Mouse (Mus musculus) right cerebral cortex, postnatal 36 days (tissue): ENCODE results near the gene Gstt4.
"Not testable (repeated sequence)": the region's sequence is repeated elsewhere in the genome, so short reads cannot be mapped to it uniquely, and the experiment has no call there.

Experiments
- DNase-seq, 2 experiments: peaks; one replicate each; pipeline ENCODE4 v3.0.0; 2022; ENCODE audit warnings: low spot score in 2 of 2, mixed read lengths in 1 of 2

The Gstt4 gene

DNA sequence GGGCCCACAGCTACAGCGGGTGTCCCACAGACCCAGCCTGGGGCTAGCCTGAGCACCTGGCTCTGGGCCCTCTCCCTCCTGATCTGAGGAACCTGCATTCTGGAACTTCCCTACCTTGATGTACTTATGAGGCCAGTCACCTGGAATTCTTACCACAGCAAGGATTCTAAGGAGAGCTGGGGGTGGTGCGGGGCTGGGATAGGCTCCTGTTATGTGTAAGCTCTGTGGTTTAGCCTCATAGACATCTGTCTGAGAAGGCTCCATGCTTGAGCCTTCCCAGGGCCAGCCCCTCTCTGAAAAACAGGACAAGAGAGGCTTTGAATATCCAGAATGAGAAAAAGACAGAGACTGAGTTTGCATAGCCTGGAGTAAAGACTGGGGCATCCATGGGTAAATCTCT is at the start of gene Gstt4:
Gene Gstt4, minus strand, starts transcription at position 101 of the 400 bp plus-strand sequence.
- no peak for DNase-seq

DNA sequence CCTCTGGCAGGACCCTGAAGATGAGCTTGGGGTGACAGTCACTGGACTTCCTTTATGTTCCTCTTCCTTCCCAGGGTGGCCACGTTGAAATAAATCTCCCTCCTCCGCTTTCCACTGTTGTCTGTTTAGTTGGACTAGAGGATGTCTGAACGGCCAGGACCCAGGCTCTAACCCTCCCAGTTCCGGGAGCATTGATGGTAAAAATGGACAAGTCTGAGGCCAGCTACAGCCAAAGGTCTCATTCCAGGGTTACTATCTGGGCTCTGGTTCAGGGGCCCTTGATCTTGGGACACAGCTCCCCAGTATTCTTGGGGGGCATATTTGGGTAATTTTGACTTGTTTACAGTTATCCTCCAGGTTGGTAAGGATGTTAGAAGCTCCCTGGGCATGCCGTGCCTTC is 39.2 kb upstream of the Gstt4 start:
- no peak for DNase-seq

DNA sequence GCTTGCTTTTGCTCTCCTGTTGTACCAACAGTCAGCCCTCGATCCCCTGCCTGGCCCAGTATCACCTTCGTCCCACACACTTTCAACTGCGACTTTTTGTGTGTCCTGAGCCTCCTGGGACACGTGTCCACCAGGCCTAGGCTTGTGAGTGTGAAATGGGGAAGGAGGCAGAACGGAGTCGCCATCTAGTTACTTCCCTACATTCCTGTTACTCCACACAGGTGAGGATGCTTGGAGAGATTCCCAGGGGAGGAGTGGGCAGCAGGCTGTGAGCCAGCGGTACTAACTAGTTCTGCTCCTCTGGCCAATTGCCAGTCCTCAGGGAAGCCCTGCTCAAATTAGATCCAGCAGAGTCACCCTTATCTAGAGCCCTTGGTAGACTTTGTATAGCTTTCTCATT is 38.4 kb upstream of the Gstt4 start:
- no peak for DNase-seq

DNA sequence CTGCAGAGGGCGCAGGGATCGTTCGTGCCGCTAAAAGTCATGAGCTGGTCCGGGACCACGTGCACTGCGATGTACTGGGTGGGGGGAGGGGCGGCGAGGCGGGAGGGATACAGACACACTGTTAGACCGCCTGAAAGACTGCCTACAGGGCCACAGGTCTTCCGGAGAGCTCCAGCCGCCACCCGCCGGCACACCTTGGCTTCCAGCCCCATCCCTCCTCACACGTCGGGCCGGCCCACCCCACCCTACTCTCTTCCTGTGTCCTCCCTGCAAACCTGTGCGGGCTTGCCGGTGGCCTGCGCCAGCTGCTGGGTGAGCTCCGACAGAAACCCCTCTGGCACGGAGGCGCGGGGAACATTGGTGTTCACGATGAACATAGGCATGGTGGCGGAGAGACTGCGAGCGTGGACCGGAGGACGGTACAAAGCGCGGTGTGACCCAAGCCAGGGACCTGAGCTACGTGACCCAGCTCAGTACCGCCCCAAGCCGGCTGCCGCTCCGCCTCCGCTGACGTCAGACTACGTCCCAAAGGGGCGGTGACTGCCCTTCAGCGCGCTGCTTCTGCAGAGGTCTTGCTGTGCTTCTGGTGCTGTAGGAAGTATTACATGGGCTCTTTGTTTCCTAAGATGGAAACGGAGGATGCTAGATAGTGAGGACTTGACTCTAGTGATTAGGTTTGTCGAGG is 37.6 kb upstream of the Gstt4 start, which contains the start of gene Mif:
Gene Mif, minus strand, starts transcription at position 455 of the 685 bp plus-strand sequence.
- DNase-seq = peak; percentile 73 to 80

DNA sequence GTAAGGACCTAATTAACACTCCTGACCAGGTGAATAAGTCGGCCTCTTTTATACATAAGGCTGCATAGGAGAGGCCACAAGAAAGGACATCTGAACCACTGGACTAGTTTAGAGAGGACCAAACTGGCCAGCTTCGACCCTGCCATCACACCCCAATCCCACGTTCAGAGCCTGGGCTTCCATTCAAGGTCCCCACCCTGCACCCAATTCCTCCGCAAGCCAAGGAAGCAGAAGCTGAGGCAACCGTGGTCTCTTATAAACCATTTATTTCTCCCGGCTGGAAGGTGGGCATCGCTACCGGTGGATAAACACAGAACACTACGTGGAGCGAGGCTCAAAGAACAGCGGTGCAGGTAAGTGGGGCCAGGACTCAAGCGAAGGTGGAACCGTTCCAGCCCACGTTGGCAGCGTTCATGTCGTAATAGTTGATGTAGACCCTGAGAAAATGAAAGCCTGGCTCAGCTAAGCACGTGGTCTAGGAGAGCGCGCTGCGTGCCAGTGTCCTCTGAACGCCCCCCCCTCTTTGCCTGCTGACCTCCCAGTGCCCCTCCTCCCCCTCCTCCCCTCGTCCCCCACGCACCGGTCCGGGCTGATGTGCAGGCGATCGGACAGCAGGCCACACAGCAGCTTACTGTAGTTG is 36.9 kb upstream of the Gstt4 start:
- peak in 1 of 2 experiments; percentile 41 for DNase-seq

DNA sequence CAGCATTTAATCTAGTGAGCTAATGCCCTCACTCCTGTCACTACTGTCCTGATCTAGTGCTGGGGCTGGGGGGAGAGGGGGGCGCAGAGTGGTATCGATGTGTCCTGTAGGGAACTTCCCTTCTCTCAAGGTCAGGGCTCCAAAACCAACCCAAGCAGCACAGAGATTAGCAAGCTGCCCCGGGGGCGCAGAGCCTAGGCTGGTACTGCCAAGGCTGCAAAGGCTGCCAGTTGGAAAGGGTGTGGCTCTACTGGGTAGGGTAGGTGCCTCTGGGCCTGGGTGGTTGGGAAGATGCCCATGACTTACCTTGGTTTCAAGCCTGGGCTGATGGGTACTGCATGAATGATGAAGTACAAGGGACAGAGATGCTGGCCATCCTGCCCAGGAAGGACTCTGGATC is 35.3 kb upstream of the Gstt4 start:
- DNase-seq = no peak

DNA sequence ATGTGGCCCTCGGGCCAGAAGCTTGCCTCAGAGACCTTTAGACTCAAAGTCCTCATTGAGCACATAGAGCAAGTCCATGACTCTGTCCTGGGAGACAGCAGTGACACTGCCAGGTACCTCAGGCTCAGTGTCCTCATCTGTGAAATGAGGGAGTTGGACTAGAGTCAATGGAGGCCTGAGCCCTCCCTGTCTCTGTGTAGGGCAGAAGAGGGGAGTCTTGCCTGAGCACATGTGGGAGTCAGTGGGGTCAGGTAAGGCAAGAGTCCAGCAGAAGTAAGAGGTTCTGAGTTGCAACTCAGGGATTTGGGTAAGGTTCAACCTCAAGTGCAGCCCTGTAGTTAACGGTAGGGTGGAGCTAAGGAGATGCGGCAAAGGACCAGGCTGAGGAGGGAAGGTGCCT is 34.6 kb upstream of the Gstt4 start:
- no peak for DNase-seq

DNA sequence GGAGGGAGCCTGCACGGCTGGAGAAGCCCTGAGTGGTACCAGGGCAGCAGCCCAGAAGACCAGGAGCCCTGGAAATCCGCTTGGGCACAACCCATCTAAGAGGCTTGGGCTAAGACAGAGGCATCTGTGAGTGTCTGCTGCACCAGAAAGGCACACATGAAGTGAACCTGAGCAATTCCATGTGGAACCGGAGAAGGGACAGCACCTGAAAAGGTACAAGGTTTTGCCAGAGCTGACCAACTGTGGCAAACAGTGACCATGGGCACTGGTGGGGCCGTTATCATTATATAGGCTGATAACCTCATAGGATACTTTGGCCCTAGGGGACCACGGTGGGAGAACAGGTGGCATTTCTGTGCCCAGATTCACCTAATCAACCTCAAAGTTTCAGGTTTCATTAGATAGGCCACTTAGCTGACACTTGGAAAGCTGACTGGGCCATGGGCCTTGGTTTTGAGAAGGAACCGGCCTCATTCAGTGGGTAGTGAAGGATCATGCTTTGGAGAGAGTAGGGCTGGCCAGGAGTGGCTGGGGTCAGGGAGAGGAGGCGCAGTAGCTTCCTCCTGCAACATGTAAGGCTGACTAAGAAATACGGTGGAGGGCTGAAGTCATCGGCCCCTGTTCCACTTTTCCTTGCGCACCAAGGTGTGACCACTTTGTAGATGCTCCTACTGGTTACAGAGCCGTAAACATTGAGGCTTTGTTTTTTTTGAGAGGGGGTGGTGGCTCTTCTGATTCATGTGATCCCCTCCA is 34.0 kb upstream of the Gstt4 start:
- no peak for DNase-seq

DNA sequence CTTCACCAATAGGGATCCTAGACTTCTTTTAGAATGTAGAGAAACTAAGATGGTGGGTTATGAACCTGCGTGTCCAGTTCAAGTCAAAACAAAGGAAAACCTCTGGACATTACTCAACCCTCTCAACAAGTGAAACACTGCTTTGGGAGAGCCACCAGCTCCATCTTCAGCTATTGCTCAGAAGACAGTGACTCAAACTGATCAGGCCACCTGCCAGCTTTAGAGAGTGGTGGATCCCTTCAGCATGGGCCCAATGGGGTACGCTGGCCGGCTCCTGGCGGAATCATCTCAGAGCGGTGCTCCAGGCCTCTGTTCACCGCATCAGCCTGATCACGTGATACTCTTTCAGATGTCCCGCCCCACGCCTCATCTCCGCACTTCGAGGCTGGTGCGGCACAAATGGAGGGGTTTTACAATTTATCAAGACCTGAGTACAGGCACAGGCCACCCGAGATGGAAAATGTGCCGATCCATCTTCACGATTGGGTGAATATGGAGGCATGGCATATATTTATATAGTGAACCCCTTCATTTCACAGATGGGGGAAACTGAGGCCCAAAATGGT is 33.2 kb upstream of the Gstt4 start:
- no peak for DNase-seq

DNA sequence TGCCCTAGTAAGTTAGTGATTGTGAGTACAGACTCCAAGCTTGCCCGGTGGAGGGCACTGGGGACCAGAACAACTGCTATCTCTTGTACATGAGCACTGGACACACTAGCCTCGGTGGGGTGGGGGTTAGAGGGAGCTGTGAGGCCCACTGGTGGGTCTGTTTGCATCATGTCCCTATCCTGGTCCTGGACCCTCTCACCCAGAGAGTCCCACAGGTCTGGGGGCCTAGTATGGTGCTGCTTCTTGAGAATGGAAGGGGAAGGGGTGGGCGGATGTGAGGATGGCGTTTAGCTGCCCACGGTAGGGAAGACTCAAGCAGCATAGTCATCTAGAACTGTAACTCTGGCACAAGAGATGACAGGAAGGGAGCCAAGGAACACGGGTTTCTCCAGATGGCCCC is 32.4 kb upstream of the Gstt4 start:
- DNase-seq = no peak

DNA sequence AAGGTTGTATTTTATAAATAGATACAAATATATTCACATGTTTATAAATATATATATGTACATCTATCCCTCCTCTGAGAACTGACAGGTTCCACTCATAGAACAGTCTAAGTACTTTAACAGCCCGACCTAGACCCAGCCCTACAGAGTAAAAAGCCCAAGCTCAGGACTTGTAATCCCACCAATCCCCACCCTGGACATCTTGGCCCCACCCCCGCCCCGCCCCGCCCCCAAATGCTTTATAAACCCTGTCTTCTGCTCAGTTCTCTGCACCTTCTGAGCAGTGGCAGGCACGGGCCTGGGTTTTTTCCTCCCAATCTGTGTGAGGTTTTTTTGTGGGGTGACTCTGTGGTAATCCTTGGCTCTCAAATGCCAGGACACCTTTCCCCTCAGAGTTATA is 31.8 kb upstream of the Gstt4 start:
- DNase-seq = no peak

DNA sequence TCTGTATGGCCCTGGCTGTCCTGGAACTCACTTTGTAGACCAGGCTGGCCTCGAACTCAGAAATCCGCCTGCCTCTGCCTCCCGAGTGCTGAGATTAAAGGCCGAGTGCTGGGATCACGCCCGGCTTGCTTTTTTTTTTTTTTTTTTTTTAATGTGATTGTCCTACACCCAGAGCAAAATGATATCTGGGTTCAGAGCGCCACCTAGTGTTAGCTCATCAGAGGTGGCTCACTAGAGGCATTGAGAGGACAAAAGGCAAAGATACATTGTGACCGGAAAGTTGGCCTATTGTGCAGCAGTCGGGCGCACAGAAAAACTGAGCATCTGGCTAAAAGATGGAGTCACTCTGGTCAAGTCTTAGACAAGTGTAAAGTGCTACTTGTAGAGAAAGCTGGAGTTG is 31.1 kb upstream of the Gstt4 start:
- DNase-seq = peak; percentile 67 to 72

DNA sequence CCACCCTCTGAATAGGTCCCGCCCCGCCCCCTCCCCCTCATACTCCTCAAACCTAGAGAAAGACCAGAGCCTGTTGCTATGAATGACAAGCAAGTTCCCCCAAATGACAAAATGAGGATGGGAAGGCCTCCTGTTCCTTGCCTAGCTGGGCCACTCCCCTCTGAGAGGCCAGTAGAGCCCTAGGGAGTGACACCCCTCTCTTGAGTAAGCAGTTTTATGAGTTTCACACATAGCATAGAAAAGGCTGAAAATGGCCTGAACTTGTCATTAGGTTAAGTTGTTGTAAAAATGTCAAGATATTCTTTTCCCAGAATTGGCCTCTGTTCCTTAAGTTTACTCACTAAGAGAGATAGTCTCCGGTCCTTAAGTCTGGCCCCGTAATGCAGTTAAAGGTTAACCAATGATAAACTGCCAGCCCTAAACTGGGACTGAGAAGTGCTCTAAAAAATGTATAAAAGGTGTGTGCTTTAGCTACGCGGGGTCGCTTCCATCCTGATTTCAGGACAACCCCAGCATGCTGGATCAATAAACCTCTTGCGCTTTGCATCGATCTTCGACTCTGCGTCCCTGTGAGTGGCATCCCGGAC is 30.3 kb upstream of the Gstt4 start:
- DNase-seq = no peak

DNA sequence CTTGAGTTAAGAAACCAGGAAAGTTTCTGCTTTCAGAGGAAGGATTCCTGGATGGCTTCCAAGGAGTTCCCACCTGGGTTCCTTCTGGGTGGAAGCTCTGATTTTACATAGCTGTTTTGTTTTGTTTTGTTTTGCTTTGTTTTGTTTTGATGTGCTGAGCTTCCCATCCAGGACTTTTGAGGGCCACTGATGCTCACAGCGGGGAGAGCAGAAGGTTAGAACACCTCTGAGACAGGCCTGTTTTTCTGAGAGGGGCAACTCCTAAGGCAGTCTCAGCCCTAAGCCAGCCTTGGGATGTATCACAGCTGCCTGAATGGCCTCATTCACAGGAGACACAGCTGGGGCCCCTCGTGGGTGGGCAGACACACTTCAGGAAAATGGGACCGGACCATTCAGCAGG is 29.3 kb upstream of the Gstt4 start:
- no peak for DNase-seq

DNA sequence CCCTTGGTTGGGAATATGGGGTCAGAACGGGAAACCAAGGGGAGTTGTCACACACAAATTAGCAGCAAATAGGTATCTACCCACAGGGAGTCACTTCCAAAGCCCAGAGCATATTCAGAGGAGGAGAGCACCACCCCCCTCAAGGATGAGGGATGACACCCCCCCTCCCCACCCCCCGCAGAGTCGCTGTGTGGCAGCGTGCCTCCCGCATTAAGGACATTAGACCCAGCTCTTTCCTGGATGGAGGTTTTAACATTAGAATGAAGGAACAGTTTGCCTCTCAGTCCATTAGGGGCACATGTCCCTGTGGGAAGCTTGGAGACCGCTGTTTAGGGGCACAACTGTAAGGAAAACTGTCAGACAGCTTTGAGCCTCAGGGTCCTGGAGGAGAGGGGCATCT is 28.7 kb upstream of the Gstt4 start:
- DNase-seq = no peak

DNA sequence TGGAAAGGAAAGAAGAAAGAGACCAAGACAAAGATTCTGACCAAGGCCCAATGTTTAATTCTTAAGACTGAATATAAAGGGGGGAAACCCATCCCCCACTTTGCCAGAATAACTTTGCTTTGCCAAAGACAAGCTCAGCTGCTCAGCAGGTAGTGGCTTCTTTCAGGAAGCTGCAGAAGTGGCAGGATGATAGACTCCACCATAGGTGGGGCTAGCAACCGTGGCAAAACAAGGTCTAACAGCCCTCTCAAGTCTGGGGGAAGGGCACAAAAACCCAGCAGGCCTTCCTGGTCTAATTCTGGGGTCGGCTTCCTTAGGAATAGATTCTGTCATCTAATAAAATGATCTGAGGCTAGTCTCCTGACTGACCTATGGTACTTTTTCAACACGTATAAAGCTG is 26.0 kb upstream of the Gstt4 start:
- DNase-seq = no peak

DNA sequence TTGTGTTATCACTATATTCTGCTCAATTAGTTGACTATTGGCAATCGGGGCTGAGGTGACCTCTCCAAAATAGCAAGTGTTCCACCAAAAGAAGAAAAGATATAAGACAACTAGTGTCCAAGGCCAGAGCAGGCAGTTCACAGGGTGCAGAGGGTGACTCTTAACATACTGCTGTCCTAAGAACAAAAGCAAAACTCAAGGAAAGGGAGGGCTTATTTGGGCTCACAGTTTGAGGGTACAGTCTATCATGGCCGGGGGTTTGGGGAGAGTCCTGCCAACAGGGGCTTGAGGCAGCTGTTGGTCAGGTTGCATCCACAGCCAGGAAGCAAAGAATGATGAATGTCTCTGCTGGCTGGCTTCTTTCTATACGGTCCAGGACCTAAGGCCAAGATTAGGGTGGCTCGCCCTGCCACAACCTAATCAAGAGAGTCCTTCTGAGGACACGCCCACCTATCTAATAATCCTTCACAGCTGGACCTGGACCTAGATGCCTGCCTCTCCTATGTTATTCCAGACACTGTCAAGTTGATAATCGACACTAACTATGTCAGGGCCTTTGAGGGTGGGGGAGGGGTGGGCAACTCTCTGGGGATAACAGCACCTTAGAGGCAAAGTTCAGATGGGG is 23.1 kb upstream of the Gstt4 start:
- DNase-seq = no peak

DNA sequence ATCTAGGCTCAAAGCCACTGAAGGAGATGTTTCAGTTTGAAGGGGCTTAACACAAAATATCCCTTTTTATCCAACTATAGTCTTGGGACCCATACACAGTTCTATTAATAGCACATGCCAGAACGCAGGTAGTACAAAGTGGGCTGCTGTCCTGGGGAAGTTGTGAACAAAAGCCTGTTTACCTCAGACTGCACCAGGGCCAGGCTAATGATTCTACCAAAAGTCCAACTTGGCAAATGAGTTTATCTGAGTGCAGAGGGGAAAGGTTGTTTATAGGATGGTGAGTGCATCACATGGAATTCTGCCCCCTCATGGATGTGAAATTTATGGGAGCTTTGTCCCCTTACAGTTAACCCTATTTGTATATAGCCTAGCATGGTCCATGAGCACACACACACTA is 22.5 kb upstream of the Gstt4 start:
- DNase-seq = no peak

DNA sequence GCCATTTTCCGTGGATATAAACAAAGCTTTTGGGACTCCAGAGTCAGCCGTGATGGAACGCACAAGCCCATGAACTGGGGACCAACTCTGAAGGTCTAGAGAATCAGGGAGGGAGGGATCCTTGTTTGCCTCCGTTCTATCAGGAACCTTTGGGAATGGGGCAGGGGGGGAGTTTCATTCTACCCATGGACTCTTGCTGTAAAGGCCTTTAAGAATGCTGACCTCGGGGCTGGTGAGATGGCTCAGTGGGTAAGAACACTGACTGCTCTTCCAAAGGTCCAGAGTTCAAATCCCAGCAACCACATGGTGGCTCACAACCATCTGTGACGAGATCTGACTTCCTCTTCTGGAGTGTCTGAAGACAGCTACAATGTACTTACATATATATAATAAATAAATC is 21.6 kb upstream of the Gstt4 start:
- DNase-seq = not testable (repeated sequence)

DNA sequence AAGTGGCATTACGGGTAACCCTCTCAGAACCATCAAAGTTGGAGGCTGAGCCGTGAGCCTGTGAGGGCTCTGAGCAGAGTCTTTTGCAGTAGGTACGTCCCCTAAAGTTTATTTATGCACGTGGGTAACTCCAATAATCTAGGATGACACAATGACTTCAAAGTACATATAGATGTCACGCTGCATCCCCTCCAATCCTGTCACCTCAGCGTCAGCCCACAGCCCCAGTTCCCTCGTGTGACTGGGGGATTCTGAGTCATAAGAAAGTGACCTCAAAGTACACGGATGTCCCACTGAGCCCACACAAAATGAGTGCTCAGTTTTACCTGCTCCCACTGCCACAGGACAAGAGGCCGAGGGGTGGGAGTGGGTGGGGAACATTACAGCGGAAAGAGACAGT is 16.7 kb upstream of the Gstt4 start:
- DNase-seq = no peak

DNA sequence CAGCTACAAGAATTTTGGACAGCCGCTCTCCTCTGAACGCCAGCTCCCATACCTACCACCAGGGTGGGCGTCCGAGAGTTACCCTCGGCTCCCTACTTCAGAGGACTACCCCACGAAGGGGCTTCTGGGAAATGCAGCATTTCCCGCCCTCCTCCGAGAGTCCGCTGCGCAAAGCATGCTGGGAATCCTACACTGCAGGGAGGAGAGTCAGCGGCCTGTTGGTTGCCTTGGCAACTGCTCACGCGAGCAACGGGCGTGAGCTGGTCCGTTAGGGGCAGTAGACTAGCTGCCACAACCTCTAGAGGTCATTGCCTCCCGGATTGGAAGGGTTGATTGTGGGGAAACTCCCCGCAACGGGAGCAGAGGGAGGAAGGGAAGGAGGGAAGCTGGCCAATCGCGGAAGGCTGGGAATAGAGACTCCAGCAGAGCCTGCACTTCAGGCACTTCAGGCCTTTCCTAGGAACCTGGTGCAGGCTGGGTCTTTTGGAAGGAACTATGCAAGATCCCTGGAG is 15.0 kb upstream of the Gstt4 start, which contains the start of gene Gstt2:
Gene Gstt2, minus strand, starts transcription at position 177 of the 512 bp plus-strand sequence.
- peak; percentile 87 to 89 for DNase-seq
